Mouse (Mus musculus): ENCODE data around the gene Ermp1. TPM values are rescaled to one million over a fixed set of nuclear protein-coding genes. Genes with fewer than 3 reads are reported as not detected.

Gene Ermp1
- polyA plus RNA-seq, 1 experiment from 2014 or later = 17.9 TPM

DNA sequence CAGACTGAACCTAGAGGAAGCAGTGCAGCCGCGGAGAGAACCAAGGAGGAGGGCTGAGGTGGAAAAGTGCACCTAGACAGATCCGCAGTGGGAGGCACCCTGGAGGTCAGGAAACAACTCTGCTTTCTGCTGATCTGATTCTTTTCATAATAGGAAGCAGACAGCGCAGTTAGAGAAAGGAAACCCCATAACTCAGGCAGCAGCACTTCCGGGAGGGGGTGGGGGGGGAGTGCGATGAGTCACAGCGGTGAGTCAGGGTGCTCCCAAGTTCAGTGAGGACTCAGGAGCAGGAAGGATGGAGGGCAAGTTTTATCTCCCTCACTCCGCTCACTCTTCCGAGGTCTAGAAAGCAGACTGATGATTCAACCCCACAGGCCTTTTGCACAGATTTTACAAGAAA, 7.2 kb downstream of the Ermp1 start:
- Histone ChIP-seq H3K36me3 (ENCODE audit: control insufficient read depth, insufficient read depth, low read length) (peaks cover 5% of the 10 kb centered on the region; the same call in 1 of the 2 replicates), H3K27me3 (ENCODE audit: control insufficient read depth, insufficient read depth, low read length) (no peaks in the 10 kb centered on the region), H3K9ac (ENCODE audit: low read length) (peak overlapping the region; percentile 39; the same call in 1 of the 2 replicates), H3K27ac (ENCODE audit: low read length) (peak overlapping the region; percentile 21; the same call in 1 of the 2 replicates), H3K4me1 (ENCODE audit: control insufficient read depth, insufficient read depth, low read length) (peaks cover 9% of the 10 kb centered on the region), H3K4me2 (ENCODE audit: low read depth, low read length) (peak overlapping the region; percentile 34), H3K9me3 (replicated peaks; ENCODE audit: control insufficient read depth, low read length) (no peaks in the 10 kb centered on the region), H3K4me3 (replicated peaks; ENCODE audit: low read length) (no peak overlapping the region)
- WGBS = 28% methylated on average over 9 of the region's 9 CpGs
- peak; percentile 64 for ATAC-seq (ENCODE audit: insufficient read depth, low FRiP score)

DNA sequence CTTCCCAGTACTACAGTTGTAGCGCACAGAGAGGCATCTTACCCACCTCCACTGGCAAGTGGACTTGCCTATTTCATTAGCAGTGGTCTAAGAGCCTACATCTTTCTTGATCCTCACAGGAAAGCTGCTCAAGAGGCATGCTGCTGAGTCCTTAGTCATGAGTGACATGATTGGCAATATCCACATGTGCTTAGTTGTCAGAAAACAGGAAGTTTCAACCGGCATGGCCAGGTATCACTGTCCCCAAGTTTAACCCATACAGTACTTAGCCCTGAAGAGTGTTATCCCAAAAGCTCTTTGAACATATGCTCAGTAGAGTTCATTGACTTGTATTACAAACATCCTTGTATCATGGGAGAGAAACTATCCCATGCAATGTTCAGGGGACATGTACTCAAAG, 36.1 kb downstream of the Ermp1 start:
- Histone ChIP-seq H3K4me2 (ENCODE audit: low read depth, low read length) (no peak overlapping the region), H3K4me3 (replicated peaks; ENCODE audit: low read length) (no peak overlapping the region), H3K4me1 (ENCODE audit: control insufficient read depth, insufficient read depth, low read length) (no peaks in the 10 kb centered on the region), H3K27me3 (ENCODE audit: control insufficient read depth, insufficient read depth, low read length) (no peaks in the 10 kb centered on the region), H3K27ac (ENCODE audit: low read length) (no peak overlapping the region), H3K36me3 (ENCODE audit: control insufficient read depth, insufficient read depth, low read length) (no peaks in the 10 kb centered on the region), H3K9me3 (replicated peaks; ENCODE audit: control insufficient read depth, low read length) (no peaks in the 10 kb centered on the region), H3K9ac (ENCODE audit: low read length) (no peak overlapping the region)
- 75% methylated on average over 2 of the region's 2 CpGs for WGBS
- no peak for ATAC-seq (ENCODE audit: insufficient read depth, low FRiP score)

DNA sequence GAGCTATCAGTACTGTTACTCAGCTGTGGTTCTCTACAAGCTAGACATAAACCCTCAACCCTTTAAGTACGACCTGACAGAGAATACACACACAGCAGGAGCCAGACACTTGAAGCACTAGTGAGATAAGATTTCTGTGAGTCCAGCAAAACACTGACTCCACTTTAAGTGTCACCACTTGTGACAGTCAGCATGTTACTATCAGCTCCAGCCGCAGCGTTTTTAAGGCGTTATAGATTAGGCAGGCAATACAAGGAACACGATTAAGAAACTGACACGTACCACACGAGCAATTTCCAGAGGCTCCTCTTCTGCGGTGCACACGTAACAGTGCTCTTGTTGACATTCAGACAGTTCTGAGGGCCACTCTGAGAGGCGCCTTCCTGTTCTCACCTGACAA, 37.3 kb downstream of the Ermp1 start:
- Histone ChIP-seq H3K27me3 (ENCODE audit: control insufficient read depth, insufficient read depth, low read length) (no peaks in the 10 kb centered on the region), H3K4me2 (ENCODE audit: low read depth, low read length) (no peak overlapping the region), H3K36me3 (ENCODE audit: control insufficient read depth, insufficient read depth, low read length) (no peaks in the 10 kb centered on the region), H3K9ac (ENCODE audit: low read length) (no peak overlapping the region), H3K4me3 (replicated peaks; ENCODE audit: low read length) (no peak overlapping the region), H3K27ac (ENCODE audit: low read length) (no peak overlapping the region), H3K9me3 (replicated peaks; ENCODE audit: control insufficient read depth, low read length) (no peaks in the 10 kb centered on the region), H3K4me1 (ENCODE audit: control insufficient read depth, insufficient read depth, low read length) (no peaks in the 10 kb centered on the region)
- 78% methylated on average over 10 of the region's 10 CpGs for WGBS
- ATAC-seq (ENCODE audit: insufficient read depth, low FRiP score) = peak; percentile 53; the same call in 1 of the 2 replicates

DNA sequence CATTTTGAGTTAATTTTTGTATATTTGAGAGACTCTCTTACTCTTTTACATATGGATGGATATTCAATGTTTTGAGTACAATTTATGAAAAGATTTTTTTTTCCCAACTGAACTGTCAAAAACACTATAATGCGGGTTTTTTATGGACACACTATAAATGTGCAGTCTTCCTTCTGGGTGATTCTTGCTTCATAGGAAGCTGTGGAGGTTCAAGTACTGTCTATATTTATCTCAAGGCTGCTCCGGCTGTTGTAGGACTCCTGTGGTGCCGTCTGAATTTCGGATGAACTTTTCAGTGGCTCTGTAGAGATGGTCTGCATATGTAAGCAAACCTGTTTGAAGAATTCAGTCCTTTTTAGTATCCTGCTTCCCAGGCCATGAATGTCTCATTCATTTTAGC, 40.0 kb downstream of the Ermp1 start:
- 82% methylated on average over 4 of the region's 4 CpGs for WGBS
- Histone ChIP-seq H3K27ac (ENCODE audit: low read length) (no peak overlapping the region), H3K4me1 (ENCODE audit: control insufficient read depth, insufficient read depth, low read length) (no peaks in the 10 kb centered on the region), H3K36me3 (ENCODE audit: control insufficient read depth, insufficient read depth, low read length) (no peaks in the 10 kb centered on the region), H3K4me2 (ENCODE audit: low read depth, low read length) (no peak overlapping the region), H3K27me3 (ENCODE audit: control insufficient read depth, insufficient read depth, low read length) (no peaks in the 10 kb centered on the region), H3K9me3 (replicated peaks; ENCODE audit: control insufficient read depth, low read length) (no peaks in the 10 kb centered on the region), H3K9ac (ENCODE audit: low read length) (no peak overlapping the region), H3K4me3 (replicated peaks; ENCODE audit: low read length) (no peak overlapping the region)
- ATAC-seq (ENCODE audit: insufficient read depth, low FRiP score) = no peak

DNA sequence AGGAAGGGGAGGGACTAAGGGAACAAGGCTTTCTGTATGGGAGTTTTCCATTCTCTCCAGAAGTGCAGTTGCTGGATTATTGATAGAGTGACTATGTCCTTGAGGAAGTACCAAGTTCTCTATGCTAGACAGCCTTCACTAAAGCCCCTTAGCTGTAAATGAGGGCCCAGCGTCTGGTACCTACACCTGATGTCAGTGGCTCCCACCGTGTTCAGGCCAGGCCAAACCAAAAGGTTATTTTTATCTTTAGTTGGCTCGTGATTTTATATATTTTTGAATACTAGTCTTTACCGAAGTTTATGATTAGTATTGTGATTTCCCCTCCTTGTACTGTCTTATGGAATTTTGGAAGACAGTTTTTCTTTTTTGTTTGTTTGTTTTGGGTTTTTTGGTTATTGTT, 40.7 kb downstream of the Ermp1 start:
- Histone ChIP-seq H3K27me3 (ENCODE audit: control insufficient read depth, insufficient read depth, low read length) (no peaks in the 10 kb centered on the region), H3K9ac (ENCODE audit: low read length) (no peak overlapping the region), H3K4me2 (ENCODE audit: low read depth, low read length) (no peak overlapping the region), H3K4me1 (ENCODE audit: control insufficient read depth, insufficient read depth, low read length) (no peaks in the 10 kb centered on the region), H3K27ac (ENCODE audit: low read length) (no peak overlapping the region), H3K36me3 (ENCODE audit: control insufficient read depth, insufficient read depth, low read length) (0 out of 2 replicates have a peak, but pooled peaks cover 2% of the 10 kb centered on the region), H3K9me3 (replicated peaks; ENCODE audit: control insufficient read depth, low read length) (no peaks in the 10 kb centered on the region), H3K4me3 (replicated peaks; ENCODE audit: low read length) (no peak overlapping the region)
- WGBS = 89% methylated on average over 4 of the region's 4 CpGs
- no peak for ATAC-seq (ENCODE audit: insufficient read depth, low FRiP score)

DNA sequence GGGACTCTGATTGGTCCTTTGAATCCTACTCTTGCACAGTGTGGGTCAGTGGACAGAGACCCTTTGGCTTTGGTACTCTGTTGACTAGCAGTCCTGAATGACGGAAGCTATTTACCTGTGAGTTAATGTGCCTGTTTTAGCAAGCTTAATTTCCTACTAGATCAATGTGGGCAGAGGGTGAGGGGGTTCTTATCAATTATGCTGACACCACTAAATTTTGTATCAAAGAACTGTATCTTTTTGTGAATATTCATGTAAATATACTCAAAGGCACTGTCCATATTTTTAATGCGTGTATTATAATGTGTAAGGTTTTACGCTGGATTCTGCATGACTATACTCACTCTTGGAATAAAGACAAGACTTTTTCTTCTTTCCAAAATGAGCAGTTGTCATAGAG, 43.6 kb downstream of the Ermp1 start:
- no peaks in the 10 kb centered on the region for H3K27me3 ChIP-seq (ENCODE audit: control insufficient read depth, insufficient read depth, low read length)
- peaks cover 16% of the 10 kb centered on the region for H3K36me3 ChIP-seq (ENCODE audit: control insufficient read depth, insufficient read depth, low read length)
- H3K4me3 ChIP-seq (replicated peaks; ENCODE audit: low read length) = no peak overlapping the region
- 89% methylated on average over 3 of the region's 3 CpGs for WGBS
- H3K4me2 ChIP-seq (ENCODE audit: low read depth, low read length) = no peak overlapping the region
- no peak for ATAC-seq (ENCODE audit: insufficient read depth, low FRiP score)
- no peaks in the 10 kb centered on the region for H3K9me3 ChIP-seq (replicated peaks; ENCODE audit: control insufficient read depth, low read length)
- H3K27ac ChIP-seq (ENCODE audit: low read length) = no peak overlapping the region
- no peaks in the 10 kb centered on the region for H3K4me1 ChIP-seq (ENCODE audit: control insufficient read depth, insufficient read depth, low read length)
- H3K9ac ChIP-seq (ENCODE audit: low read length) = no peak overlapping the region

DNA sequence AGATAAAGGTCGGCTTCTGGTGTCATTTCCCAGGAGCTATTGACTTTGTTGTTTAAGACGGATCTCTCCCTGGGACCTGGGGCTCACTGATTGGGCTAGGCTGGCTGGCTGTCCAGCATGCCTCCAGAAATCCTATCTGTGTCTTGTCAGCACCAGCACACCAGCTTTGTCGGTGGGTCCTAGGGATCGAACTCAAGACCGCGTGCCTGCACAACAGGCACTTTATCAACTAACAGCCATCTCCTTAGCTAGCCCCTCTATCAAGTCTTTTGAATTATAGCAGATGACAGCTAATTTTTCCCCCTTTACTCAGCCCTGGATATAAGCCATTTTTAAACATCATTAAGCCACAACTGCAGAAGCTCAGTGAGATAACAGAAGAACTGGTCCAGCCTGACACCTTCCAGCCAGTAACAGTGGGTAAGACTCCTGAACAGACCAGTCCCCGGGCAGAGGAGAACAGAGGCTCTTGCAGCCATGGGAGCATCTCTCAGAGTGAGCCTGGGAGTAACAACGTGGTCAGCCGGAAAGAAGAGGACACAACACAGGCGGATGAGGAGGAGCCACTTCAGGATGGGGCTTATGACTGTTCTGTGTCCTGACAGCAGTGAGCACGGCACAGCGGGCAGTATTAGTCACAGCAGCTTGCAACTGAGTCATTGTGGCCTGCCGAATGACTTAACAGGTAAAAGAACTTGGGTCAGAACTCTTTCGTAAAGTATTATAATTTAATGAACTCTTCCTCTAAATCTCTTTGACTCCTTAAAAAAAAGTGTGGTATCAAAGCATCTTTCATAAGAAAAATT, 44.5 kb downstream of the Ermp1 start:
- no peak overlapping the region for H3K4me2 ChIP-seq (ENCODE audit: low read depth, low read length)
- no peaks in the 10 kb centered on the region for H3K9me3 ChIP-seq (replicated peaks; ENCODE audit: control insufficient read depth, low read length)
- H3K27ac ChIP-seq (ENCODE audit: low read length) = no peak overlapping the region
- H3K36me3 ChIP-seq (ENCODE audit: control insufficient read depth, insufficient read depth, low read length) = peaks cover 21% of the 10 kb centered on the region
- no peaks in the 10 kb centered on the region for H3K27me3 ChIP-seq (ENCODE audit: control insufficient read depth, insufficient read depth, low read length)
- WGBS = 85% methylated on average over 14 of the region's 14 CpGs
- H3K4me1 ChIP-seq (ENCODE audit: control insufficient read depth, insufficient read depth, low read length) = no peaks in the 10 kb centered on the region
- no peak overlapping the region for H3K4me3 ChIP-seq (replicated peaks; ENCODE audit: low read length)
- H3K9ac ChIP-seq (ENCODE audit: low read length) = no peak overlapping the region
- ATAC-seq (ENCODE audit: insufficient read depth, low FRiP score) = no peak

DNA sequence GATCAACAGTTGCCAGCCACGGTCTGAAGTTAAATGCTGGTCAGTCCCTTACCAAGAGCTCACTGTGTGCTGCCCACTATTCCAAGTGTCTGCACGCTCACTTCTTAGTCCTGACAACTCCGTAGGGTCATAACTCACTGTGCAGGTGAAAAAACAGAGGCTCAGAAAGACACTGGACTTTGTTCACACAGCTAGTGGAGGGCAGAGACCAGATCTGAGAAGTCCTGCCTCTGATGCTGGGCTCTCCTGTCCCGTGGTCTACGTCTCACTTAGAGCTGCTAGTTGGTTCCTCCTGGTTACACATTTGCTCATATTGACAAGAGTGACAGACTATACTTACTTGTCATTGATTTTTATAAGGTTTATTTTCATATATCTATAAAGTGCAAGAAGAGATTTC, 49.2 kb downstream of the Ermp1 start:
- Histone ChIP-seq H3K27ac (ENCODE audit: low read length) (no peak overlapping the region), H3K9me3 (replicated peaks; ENCODE audit: control insufficient read depth, low read length) (no peaks in the 10 kb centered on the region), H3K4me2 (ENCODE audit: low read depth, low read length) (no peak overlapping the region), H3K9ac (ENCODE audit: low read length) (no peak overlapping the region), H3K4me3 (replicated peaks; ENCODE audit: low read length) (no peak overlapping the region), H3K27me3 (ENCODE audit: control insufficient read depth, insufficient read depth, low read length) (no peaks in the 10 kb centered on the region), H3K4me1 (ENCODE audit: control insufficient read depth, insufficient read depth, low read length) (no peaks in the 10 kb centered on the region), H3K36me3 (ENCODE audit: control insufficient read depth, insufficient read depth, low read length) (peaks cover 27% of the 10 kb centered on the region)
- WGBS = 89% methylated on average over 5 of the region's 5 CpGs
- no peak for ATAC-seq (ENCODE audit: insufficient read depth, low FRiP score)

DNA sequence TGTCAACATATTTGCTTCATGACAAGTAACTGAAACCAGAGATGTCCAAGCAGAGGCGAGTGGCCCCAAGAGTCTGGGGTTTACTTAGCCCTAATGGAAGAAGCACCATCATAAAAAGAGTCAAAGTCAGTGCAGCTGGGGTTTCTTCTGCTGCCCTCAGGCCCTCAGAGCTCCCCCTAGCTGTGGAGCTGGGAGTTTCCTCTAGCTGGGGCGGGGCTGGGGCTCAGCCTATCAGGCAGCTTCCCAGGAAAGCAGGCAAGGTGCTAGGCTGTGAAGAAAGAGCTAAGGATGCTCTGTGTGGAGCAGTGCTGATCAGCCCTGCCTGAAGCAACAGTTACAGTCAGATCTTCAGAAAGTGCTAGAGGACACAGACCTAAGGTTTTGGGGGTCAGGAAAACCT, 51.2 kb downstream of the Ermp1 start:
- WGBS = 93% methylated on average over 2 of the region's 2 CpGs
- ATAC-seq (ENCODE audit: insufficient read depth, low FRiP score) = no peak

More for the DNA sequence above, 51.2 kb downstream of the Ermp1 start:
- H3K27me3 ChIP-seq (ENCODE audit: control insufficient read depth, insufficient read depth, low read length) = no peaks in the 10 kb centered on the region
- H3K27ac ChIP-seq (ENCODE audit: low read length) = no peak overlapping the region
- H3K4me2 ChIP-seq (ENCODE audit: low read depth, low read length) = no peak overlapping the region
- no peak overlapping the region for H3K9ac ChIP-seq (ENCODE audit: low read length)
- H3K9me3 ChIP-seq (replicated peaks; ENCODE audit: control insufficient read depth, low read length) = no peaks in the 10 kb centered on the region
- H3K36me3 ChIP-seq (ENCODE audit: control insufficient read depth, insufficient read depth, low read length) = peaks cover 20% of the 10 kb centered on the region
- no peaks in the 10 kb centered on the region for H3K4me1 ChIP-seq (ENCODE audit: control insufficient read depth, insufficient read depth, low read length)
- no peak overlapping the region for H3K4me3 ChIP-seq (replicated peaks; ENCODE audit: low read length)

Measured in stomach, embryonic 16.5 days (tissue).